Mouse (Mus musculus): ENCODE results near the gene Osm.

GRCm38 (mm10) chr11:4219908-4220307, 16.3 kb upstream of the Osm start:
- no peak for TF ChIP-seq CTCF (IDR thresholded peaks at IDR 0.05; ENCODE audit: borderline replicate concordance, extremely low read depth, insufficient read depth, insufficient read length)
- no peak for TF ChIP-seq POLR2A (IDR thresholded peaks at IDR 0.05; ENCODE audit: borderline replicate concordance, extremely low read depth, insufficient read depth, insufficient read length, poor library complexity, severe bottlenecking)
